Comparison of ENCODE assay signal across 7 mouse cellular contexts in the genomic region with DNA sequence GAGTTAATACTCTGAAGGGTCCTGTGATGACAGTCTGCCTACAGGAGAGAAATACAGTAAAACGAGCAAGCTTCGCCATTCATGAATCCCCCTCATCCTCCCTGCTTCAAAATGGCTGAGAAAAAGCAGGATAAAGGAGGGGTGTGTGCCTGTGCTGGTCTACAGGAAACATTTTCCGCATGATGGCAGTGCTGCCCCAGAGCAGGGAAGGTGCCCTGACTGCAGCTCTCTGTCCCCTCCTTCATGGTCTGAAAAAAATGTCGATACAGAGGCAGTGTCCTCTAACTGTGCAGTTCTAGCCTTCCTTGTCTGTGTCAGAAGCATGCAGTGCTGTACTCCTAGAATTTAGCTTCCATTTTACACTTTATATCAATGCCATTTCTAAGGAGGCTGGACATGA.
DNase-seq lines count a peak whose midpoint lies in the region; ATAC-seq and TF ChIP-seq lines count a peak whose summit lies in the region.
"Not testable (repeated sequence)": the region's sequence is repeated elsewhere in the genome, so short reads cannot be mapped to it uniquely, and the experiment has no call there.

No protein-coding gene starts in this region.

- H3K9me3 ChIP-seq in forebrain, postnatal 0 days (ENCODE audit: low read length); heart, postnatal 0 days (replicated peaks; ENCODE audit: control insufficient read depth, low read length); intestine, postnatal 0 days (ENCODE audit: control insufficient read depth); midbrain, embryonic 11.5 days (ENCODE audit: control insufficient read depth, low read length): not testable (repeated sequence)

- not testable (repeated sequence) for H3K27ac ChIP-seq in forebrain, postnatal 0 days (ENCODE audit: low read depth, low read length); heart, postnatal 0 days (ENCODE audit: low read depth); intestine, postnatal 0 days (ENCODE audit: low read depth, low read length); left cerebral cortex, adult 2 months; midbrain, embryonic 11.5 days (ENCODE audit: low read depth, low read length)

- peak; percentile 36 for ATAC-seq in forebrain, postnatal 0 days
- ATAC-seq in heart, postnatal 0 days (ENCODE audit: insufficient read depth, low read depth); intestine, postnatal 0 days; midbrain, embryonic 11.5 days (ENCODE audit: low FRiP score): not testable (repeated sequence)

- not testable (repeated sequence) for H3K4me1 ChIP-seq in forebrain, postnatal 0 days (ENCODE audit: insufficient read depth); heart, postnatal 0 days (ENCODE audit: control insufficient read depth, insufficient read depth); intestine, postnatal 0 days (replicated peaks; ENCODE audit: control insufficient read depth, insufficient read depth, low read length); midbrain, embryonic 11.5 days (ENCODE audit: control insufficient read depth, insufficient read depth, low read length)

- not testable (repeated sequence) for H3K27me3 ChIP-seq in forebrain, postnatal 0 days (ENCODE audit: insufficient read depth, low read length); heart, postnatal 0 days (ENCODE audit: control insufficient read depth, insufficient read depth, low read length); intestine, postnatal 0 days (replicated peaks; ENCODE audit: control insufficient read depth, insufficient read depth, low read length); midbrain, embryonic 11.5 days (ENCODE audit: control insufficient read depth, insufficient read depth, low read length)

- not testable (repeated sequence) for H3K36me3 ChIP-seq in forebrain, postnatal 0 days (ENCODE audit: insufficient read depth); heart, postnatal 0 days (replicated peaks; ENCODE audit: control insufficient read depth, insufficient read depth, low read length); midbrain, embryonic 11.5 days (ENCODE audit: control insufficient read depth, insufficient read depth, low read length)
- peaks cover 10% of the 10 kb centered on the region for H3K36me3 ChIP-seq in intestine, postnatal 0 days (ENCODE audit: control insufficient read depth, insufficient read depth)

- not testable (repeated sequence) for H3K9ac ChIP-seq in forebrain, postnatal 0 days; heart, postnatal 0 days (replicated peaks; ENCODE audit: low read depth, low read length); intestine, postnatal 0 days (ENCODE audit: low read depth, low read length); midbrain, embryonic 11.5 days (ENCODE audit: low read length)

- H3K4me2 ChIP-seq in forebrain, postnatal 0 days (ENCODE audit: low read depth); heart, postnatal 0 days (ENCODE audit: low read depth, low read length); intestine, postnatal 0 days (replicated peaks; ENCODE audit: low read depth); midbrain, embryonic 11.5 days: not testable (repeated sequence)

- not testable (repeated sequence) for TF ChIP-seq EP300 in heart, postnatal 0 days (IDR thresholded peaks at IDR 0.05; ENCODE audit: low read depth)

- peak; percentile 79 for DNase-seq in MN1 (ENCODE audit: low spot score)
- DNase-seq in forebrain, postnatal 0 days: peak; percentile 49
- DNase-seq in heart, postnatal 0 days (ENCODE audit: low spot score); left cerebral cortex, adult 2 months (ENCODE audit: extremely low spot score in 1 of 2, low spot score in 2 of 2): not testable (repeated sequence)
- peak; percentile 44 for DNase-seq in midbrain, embryonic 11.5 days (ENCODE audit: low spot score, missing footprints)
- peak; percentile 24 for DNase-seq in ovary, adult 18-20 months (ENCODE audit: low spot score)

- 81% methylated on average over 4 of the region's 4 CpGs for WGBS in forebrain, postnatal 0 days
- WGBS in heart, postnatal 0 days: 59% methylated on average over 4 of the region's 4 CpGs
- WGBS in intestine, postnatal 0 days: 77% methylated on average over 4 of the region's 4 CpGs
- 81% methylated on average over 4 of the region's 4 CpGs for WGBS in midbrain, embryonic 11.5 days

- peak; percentile 23 for TF ChIP-seq CTCF in forebrain, postnatal 0 days (IDR thresholded peaks at IDR 0.05; ENCODE audit: low read depth)
- peak; percentile 41 for TF ChIP-seq CTCF in heart, postnatal 0 days (IDR thresholded peaks at IDR 0.05; ENCODE audit: low read depth)
- peak; percentile 43 for TF ChIP-seq CTCF in intestine, postnatal 0 days (IDR thresholded peaks at IDR 0.05; ENCODE audit: low read depth)
- TF ChIP-seq CTCF in left cerebral cortex, adult 2 months (IDR thresholded peaks at IDR 0.05): peak; percentile 9

- H3K4me3 ChIP-seq in forebrain, postnatal 0 days (ENCODE audit: low read depth, low read length); heart, postnatal 0 days (ENCODE audit: low read depth, low read length); intestine, postnatal 0 days (ENCODE audit: low read depth, low read length); left cerebral cortex, adult 2 months; midbrain, embryonic 11.5 days (ENCODE audit: low read depth, low read length): not testable (repeated sequence)

- intact Hi-C loops in left cerebral cortex, adult 2 months (cut with DNase I): not testable (repeated sequence)
